Mouse (Mus musculus) spleen, adult 12 weeks (tissue): ENCODE results near the gene Rsu1.

Experiments used
- DNase-seq: peaks from one replicate; pipeline ENCODE4 v3.0.0; 2022; ENCODE audit warnings: low spot score

Gene Rsu1

DNA sequence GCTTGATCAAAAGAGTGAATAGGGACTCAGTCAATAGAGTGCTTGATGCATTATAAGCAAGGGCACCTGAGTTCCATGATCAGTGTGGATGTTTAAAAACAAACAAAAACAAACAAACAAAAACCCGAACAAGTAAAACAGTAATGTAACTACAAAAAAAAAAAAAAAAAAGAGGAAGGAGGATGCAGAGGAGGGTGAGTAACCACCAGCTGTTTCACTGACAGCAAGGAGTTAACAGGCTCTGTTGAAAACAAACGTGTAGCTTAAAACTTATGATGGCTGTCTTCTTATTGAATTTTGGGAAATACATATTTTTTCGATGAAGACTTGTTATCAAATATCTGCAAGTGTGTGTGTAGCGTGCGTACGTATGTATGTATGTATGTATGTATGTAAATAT lies 222.6 kb downstream of the Rsu1 start:
- no peak for DNase-seq

DNA sequence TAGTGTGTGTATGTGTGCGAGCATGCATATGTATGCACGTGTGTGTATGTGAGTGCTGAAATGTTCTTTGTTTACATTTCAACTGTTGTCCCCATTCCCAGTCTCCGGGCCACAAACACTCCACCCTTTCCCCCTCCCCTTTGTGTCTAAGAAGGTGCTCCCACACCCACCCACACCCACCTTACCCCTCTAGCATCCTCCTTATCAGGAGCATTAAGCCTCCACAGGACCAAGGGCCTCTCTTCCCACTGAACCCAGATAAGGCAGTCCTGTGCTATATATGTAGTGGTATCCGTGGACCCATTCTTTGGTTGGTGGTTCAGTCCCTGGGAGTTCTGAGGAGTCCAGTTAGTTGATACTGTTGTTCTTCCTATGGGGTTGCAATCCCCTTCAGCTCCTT lies 226.7 kb downstream of the Rsu1 start:
- no peak for DNase-seq

DNA sequence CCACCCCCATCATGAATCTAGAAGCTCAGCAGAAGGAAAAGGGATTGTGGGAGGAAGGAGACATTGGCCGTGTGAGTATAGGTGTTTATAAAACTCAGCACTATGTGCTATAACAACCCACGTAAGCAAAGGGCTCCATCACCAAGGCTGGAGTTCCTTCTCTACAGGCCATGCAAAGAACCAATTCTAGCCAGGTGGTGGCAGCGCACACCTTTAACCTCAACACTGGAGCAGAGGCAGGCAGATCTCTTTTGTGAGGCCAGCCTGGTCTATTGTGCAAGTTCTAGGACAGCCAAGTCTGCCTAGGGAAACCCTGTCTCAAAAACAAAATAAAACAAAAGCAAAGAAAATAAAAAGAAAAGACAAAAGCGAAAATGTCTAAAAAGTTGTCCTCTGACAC lies 231.4 kb downstream of the Rsu1 start:
- DNase-seq, result no peak

DNA sequence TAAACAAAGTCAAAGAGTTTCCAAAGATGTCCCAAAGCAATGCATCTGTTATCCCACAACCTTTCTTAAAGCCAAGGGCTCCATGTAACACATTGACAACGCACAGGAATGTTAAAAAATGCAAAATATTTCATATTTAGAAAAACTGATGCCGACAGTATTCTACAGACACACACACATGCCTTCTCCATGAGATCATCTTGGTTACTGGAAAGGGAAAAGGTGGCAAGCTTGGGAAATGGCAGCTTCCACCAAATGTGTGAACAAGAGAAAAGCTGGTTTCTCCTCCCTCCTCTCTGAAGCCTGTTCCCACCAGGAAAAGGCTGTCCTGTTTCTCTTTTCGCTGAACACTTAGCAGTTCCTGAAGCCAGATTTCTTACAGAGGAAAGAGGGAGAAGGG lies 232.4 kb downstream of the Rsu1 start:
- DNase-seq, result no peak
